ENCODE assay signal across 9 mouse cellular contexts in genomic region chr15:31381936-31382468, GRCm38 (mm10). TPM values are rescaled to one million over a fixed set of nuclear protein-coding genes. Genes with fewer than 3 reads are reported as not detected.
DNase-seq lines count a peak whose midpoint lies in the region; ATAC-seq and TF ChIP-seq lines count a peak whose summit lies in the region.
"Had no signal": no experiment of that assay in that cellular context is flagged by ENCODE, and none has a peak within 500 bp of the region (broad histone marks: within the 10 kb centered on the region; RNA-seq: fewer than 3 reads in every experiment).

No protein-coding gene starts in this region.

- peaks cover 6% of the 10 kb centered on the region for H3K9me3 ChIP-seq in heart, embryonic 13.5 days
- H3K9me3 ChIP-seq in stomach, postnatal 0 days (ENCODE audit: control insufficient read depth, low read length) = no peaks in the 10 kb centered on the region

- no peak for TF ChIP-seq CTCF in stomach, postnatal 0 days (IDR thresholded peaks at IDR 0.05; ENCODE audit: low read depth)

- TF ChIP-seq EP300 in stomach, postnatal 0 days (optimal IDR thresholded peaks at IDR 0.05) = no peak

- H3K4me3 ChIP-seq in heart, embryonic 13.5 days = no peak overlapping the region
- no peak overlapping the region for H3K4me3 ChIP-seq in stomach, postnatal 0 days (ENCODE audit: low read depth, low read length)
- H3K4me3 ChIP-seq: erythroblast, embryonic 14.5 days had no signal

- no peak for ATAC-seq in heart, embryonic 13.5 days (ENCODE audit: extremely low read depth, insufficient number of reproducible peaks, low FRiP score, low TSS enrichment)
- ATAC-seq in stomach, postnatal 0 days (ENCODE audit: low FRiP score, low TSS enrichment) = peak; percentile 65; the same call in 1 of the 2 replicates

- 16% methylated on average over 11 of the region's 11 CpGs for WGBS in heart, embryonic 13.5 days
- WGBS in stomach, postnatal 0 days = 32% methylated on average over 11 of the region's 11 CpGs

- H3K9ac ChIP-seq in heart, embryonic 13.5 days = no peak overlapping the region
- no peak overlapping the region for H3K9ac ChIP-seq in stomach, postnatal 0 days (ENCODE audit: low read length)

- no peaks in the 10 kb centered on the region for H3K27me3 ChIP-seq in heart, embryonic 13.5 days (replicated peaks)
- no peaks in the 10 kb centered on the region for H3K27me3 ChIP-seq in stomach, postnatal 0 days (ENCODE audit: control insufficient read depth, insufficient read depth, low read length)

- H3K36me3 ChIP-seq in heart, embryonic 13.5 days = no peaks in the 10 kb centered on the region
- no peaks in the 10 kb centered on the region for H3K36me3 ChIP-seq in stomach, postnatal 0 days (ENCODE audit: control insufficient read depth, insufficient read depth, low read length)

- peak overlapping the region; percentile 42 for H3K4me2 ChIP-seq in heart, embryonic 13.5 days
- no peak overlapping the region for H3K4me2 ChIP-seq in stomach, postnatal 0 days (replicated peaks; ENCODE audit: low read depth)

- H3K4me1 ChIP-seq in heart, embryonic 13.5 days = peaks cover 18% of the 10 kb centered on the region
- no peaks in the 10 kb centered on the region for H3K4me1 ChIP-seq in stomach, postnatal 0 days (replicated peaks; ENCODE audit: control insufficient read depth, insufficient read depth)

- peak; percentile 3 for DNase-seq in spleen, adult 12 weeks (ENCODE audit: low spot score)
- no peak for DNase-seq in spleen, adult 18-20 months
- DNase-seq in kidney, postnatal 10 days = peak; percentile 63
- peak; percentile 21 for DNase-seq in stomach, postnatal 0 days (ENCODE audit: low spot score)
- no peak for DNase-seq in cerebellum, postnatal 14 days
- DNase-seq in urinary bladder, adult 18-20 months (ENCODE audit: low spot score in 2 of 2) = no peak
- DNase-seq in gastrocnemius, postnatal 10 days = no peak

- peak overlapping the region; percentile 42; the same call in 1 of the 2 replicates for H3K27ac ChIP-seq in heart, embryonic 13.5 days (replicated peaks)
- no peak overlapping the region for H3K27ac ChIP-seq in stomach, postnatal 0 days (replicated peaks)

RNA-seq across cellular contexts. Expression of gene Ankrd33b, which starts 14.5 kb away (rescaled TPM):
- 1.8 and 2.1 TPM in 2 replicates for polyA plus RNA-seq in heart, embryonic 13.5 days (2015; fragmentation: Nextera tagmentation; extraction: Ambion mirVana)
- polyA plus RNA-seq in stomach, postnatal 0 days (2015; fragmentation: Nextera tagmentation; extraction: Ambion mirVana) = 0.27 and 0.41 TPM in 2 replicates
- total RNA-seq in gastrocnemius, postnatal 10 days (2021) = 1 to 10 TPM; 5.5 to 5.8 TPM

Comparison
In these comparisons a context has a peak if more than half of its experiments do, and no peak if none do; other contexts are left out.
1. DNase-seq: peak in spleen, adult 12 weeks (single experiment), kidney, postnatal 10 days (single experiment) and stomach, postnatal 0 days (single experiment); none in spleen, adult 18-20 months (0 of 2), cerebellum, postnatal 14 days (0 of 2), urinary bladder, adult 18-20 months (0 of 2) and gastrocnemius, postnatal 10 days (single experiment).